Mouse (Mus musculus) spleen, postnatal 4 days (tissue): ENCODE data around the gene Obp2a.
"Not testable (repeated sequence)": the region's sequence is repeated elsewhere in the genome, so short reads cannot be mapped to it uniquely, and the experiment has no call there.

Experiments
- DNase-seq, 2 experiments: peaks; one replicate each; pipeline ENCODE4 v3.0.0; 2022; ENCODE audit warnings: low spot score in 2 of 2

The Obp2a gene

DNA sequence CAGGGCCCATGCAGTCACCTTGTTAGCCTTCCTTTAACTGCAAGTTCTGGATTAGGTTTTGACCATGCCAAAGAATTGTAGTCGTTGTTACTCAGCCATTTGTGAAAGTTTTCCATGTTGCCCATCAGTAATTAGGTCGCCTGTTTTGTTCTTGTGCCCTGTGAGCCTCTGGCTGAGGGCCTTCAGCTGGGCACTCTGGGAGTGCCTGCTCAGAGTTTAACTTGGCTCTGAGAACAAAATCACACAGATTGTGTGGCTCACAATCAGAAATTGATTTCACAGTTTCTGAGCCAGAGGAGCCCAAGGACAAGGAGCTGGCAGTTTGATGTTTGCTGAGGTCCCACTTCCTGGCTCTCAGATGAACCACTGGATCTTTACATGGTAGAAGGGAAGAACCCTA, 9.9 kb downstream of the Obp2a start:
- not testable (repeated sequence) for DNase-seq

DNA sequence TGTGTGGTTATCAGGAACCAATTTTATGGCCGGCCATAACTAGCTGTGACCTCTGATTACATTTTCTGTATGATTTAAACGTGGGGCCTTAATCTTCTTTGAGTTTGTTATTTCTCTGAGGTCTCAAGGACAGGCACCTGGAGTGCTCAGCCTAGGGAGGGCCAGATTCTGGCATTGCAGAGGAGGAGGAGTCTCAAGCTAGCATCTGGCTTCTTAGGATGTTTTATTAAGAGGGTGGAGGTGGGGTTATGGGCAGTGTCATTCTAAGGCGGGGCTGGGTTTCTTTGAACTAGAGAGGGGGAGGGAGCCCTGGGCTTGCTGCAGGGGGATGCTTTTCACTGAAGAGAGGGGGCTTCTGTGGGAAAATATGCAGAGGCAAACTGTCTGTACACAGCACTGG, 11.8 kb downstream of the Obp2a start:
- not testable (repeated sequence) for DNase-seq

DNA sequence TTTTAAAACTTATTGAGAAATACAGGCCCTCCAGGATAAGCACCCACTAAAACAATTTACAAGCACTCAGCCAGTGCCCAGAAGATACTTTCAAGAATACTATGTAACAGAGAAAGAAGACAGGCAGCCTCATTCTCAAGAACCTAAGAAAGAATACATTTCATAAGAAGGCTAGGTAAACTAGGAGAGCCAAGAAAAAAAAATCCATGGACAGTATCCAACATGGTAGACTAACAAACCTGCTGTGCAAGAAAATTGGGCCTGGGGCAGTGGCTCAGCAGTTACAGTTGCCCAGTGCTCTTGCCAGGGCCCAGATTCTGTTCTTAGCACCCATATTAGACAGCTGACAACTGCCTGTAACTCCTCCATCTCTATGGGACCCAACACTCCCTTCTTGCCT, 17.4 kb downstream of the Obp2a start:
- DNase-seq, result no peak

DNA sequence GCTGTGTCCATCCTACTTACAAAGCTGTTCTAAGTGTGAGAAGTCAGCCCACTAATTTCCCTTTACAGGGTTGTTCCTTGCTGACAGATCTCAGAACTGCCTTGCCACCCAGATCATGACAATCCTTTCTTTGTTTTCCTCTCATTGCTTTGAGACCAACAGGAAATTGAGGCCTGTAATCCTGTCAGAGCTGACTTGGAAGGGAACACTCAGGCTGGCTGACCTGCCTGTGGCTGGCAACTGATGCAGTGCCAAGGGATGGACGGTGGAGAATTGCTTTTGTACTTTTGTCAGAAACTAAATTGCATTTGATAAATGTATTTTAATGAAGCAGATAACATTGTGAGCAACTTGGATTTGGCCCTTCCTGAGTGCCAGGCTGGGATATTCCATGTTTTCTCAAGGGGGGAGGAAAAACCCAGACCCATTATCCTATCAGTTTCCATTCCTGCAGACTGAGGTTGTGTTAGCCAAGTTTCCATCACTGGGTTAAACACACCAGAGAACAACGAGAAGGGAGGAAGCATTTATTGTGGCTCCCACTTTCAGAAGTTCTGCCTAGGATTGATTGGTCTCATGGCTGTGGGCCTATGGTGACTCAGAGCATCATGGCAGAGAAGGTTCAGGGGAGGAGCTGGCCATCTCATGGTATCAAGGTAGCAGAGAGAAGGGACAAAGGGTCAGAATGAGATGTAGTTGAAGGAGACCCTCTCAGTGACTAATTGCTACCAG, 33.5 kb downstream of the Obp2a start:
- no peak for DNase-seq

DNA sequence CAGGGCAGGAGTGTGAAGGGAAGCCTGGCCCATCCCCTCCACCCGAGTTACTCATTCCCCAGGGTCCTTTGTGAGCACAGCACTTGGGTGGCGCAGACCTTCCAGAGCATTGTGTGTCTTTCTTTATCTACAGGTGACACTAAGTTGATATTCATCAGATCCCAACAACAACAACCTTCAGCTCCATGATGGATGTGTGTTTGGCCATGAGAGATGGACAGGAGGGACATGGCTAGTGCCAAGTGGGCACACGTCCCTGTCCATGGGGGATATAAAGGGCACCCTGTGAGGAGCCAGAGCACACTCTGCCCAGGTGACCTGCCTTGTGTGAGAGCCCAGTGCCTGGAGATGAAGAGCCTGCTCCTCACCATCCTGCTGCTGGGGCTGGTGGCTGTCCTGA, 36.9 kb downstream of the Obp2a start, which contains the start of gene Obp2b:
Obp2b (plus strand) TSS at position 301 of the 400 bp plus-strand sequence.
- not testable (repeated sequence) for DNase-seq

DNA sequence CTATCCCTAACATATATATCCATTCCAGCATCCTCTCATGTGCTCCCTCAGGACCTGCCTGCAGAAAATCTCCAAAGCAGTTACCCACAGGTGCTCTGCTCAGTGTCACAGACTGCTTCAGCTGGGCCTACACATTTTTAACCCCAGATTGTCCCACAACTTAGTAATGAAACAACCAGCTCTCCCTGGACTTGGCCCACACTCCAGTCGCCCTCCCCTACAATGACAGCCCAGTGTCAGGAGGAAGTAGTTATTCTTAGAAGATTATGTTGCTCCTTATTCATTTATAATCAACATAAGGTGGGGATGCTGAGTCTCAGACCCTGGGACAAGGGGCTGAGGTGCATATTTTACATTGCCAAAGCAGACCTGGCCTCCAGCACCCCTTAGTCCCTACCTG, 41.8 kb downstream of the Obp2a start:
- no peak for DNase-seq
